Mouse (Mus musculus): ENCODE measurements around the gene Galnt16. TPM values are rescaled to one million over a fixed set of nuclear protein-coding genes. Genes with fewer than 3 reads are reported as not detected.

Galnt16 gene
- polyA plus RNA-seq, 2 experiments: 15.7 to 19.1 TPM

- no peak overlapping the region for H3K9ac ChIP-seq (ENCODE audit: low read depth, low read length, severe bottlenecking)
- WGBS: 89% methylated on average over 4 of the region's 4 CpGs
Observed at GRCm38 (mm10) chr12:80595566-80595965, 77.5 kb downstream of the Galnt16 start.

GRCm38 (mm10) chr12:80595968-80596367 is 77.9 kb downstream of the Galnt16 start:
- Histone ChIP-seq H3K4me1 (ENCODE audit: control insufficient read depth, insufficient read depth, low read length) (no peaks in the 10 kb centered on the region), H3K4me3 (replicated peaks; ENCODE audit: low read length) (no peak overlapping the region), H3K27ac (replicated peaks; ENCODE audit: low read depth, low read length) (no peak overlapping the region), H3K9ac (ENCODE audit: low read depth, low read length, severe bottlenecking) (no peak overlapping the region), H3K27me3 (ENCODE audit: control insufficient read depth, insufficient read depth, low read length) (no peaks in the 10 kb centered on the region), H3K9me3 (ENCODE audit: control insufficient read depth, low read length) (no peaks in the 10 kb centered on the region), H3K4me2 (replicated peaks; ENCODE audit: low read depth, low read length, severe bottlenecking) (no peak overlapping the region), H3K36me3 (ENCODE audit: control insufficient read depth, insufficient read depth, low read length) (no peaks in the 10 kb centered on the region)
- DNase-seq (ENCODE audit: low spot score) (no peak), ATAC-seq (ENCODE audit: low FRiP score, low read depth) (no peak)
- WGBS: 84% methylated on average over 4 of the region's 4 CpGs
- TF ChIP-seq POLR2A (IDR thresholded peaks at IDR 0.05; ENCODE audit: borderline replicate concordance, extremely low read depth, insufficient read depth, insufficient read length): no peak

More at GRCm38 (mm10) chr12:80595566-80595965, 77.5 kb downstream of the Galnt16 start:
- Histone ChIP-seq H3K27ac (replicated peaks; ENCODE audit: low read depth, low read length) (no peak overlapping the region), H3K4me3 (replicated peaks; ENCODE audit: low read length) (no peak overlapping the region), H3K4me1 (ENCODE audit: control insufficient read depth, insufficient read depth, low read length) (no peaks in the 10 kb centered on the region), H3K9me3 (ENCODE audit: control insufficient read depth, low read length) (no peaks in the 10 kb centered on the region), H3K36me3 (ENCODE audit: control insufficient read depth, insufficient read depth, low read length) (no peaks in the 10 kb centered on the region), H3K27me3 (ENCODE audit: control insufficient read depth, insufficient read depth, low read length) (no peaks in the 10 kb centered on the region), H3K4me2 (replicated peaks; ENCODE audit: low read depth, low read length, severe bottlenecking) (no peak overlapping the region)
- ATAC-seq (ENCODE audit: low FRiP score, low read depth): no peak
- no peak for DNase-seq (ENCODE audit: low spot score)
- TF ChIP-seq POLR2A (IDR thresholded peaks at IDR 0.05; ENCODE audit: borderline replicate concordance, extremely low read depth, insufficient read depth, insufficient read length): no peak

- Histone ChIP-seq H3K4me1 (ENCODE audit: control insufficient read depth, insufficient read depth, low read length) (0 out of 2 replicates have a peak, but pooled peaks cover 1% of the 10 kb centered on the region), H3K9me3 (ENCODE audit: control insufficient read depth, low read length) (no peaks in the 10 kb centered on the region), H3K27me3 (ENCODE audit: control insufficient read depth, insufficient read depth, low read length) (no peaks in the 10 kb centered on the region), H3K36me3 (ENCODE audit: control insufficient read depth, insufficient read depth, low read length) (no peaks in the 10 kb centered on the region), H3K4me2 (replicated peaks; ENCODE audit: low read depth, low read length, severe bottlenecking) (no peak overlapping the region), H3K4me3 (replicated peaks; ENCODE audit: low read length) (no peak overlapping the region), H3K27ac (replicated peaks; ENCODE audit: low read depth, low read length) (no peak overlapping the region), H3K9ac (ENCODE audit: low read depth, low read length, severe bottlenecking) (no peak overlapping the region)
- WGBS: 34% methylated on average over 7 of the region's 7 CpGs
- ATAC-seq (ENCODE audit: low FRiP score, low read depth) (no peak), DNase-seq (ENCODE audit: low spot score) (no peak)
- TF ChIP-seq POLR2A (IDR thresholded peaks at IDR 0.05; ENCODE audit: borderline replicate concordance, extremely low read depth, insufficient read depth, insufficient read length): no peak
Observed at GRCm38 (mm10) chr12:80598236-80598635, 80.2 kb downstream of the Galnt16 start.

- Histone ChIP-seq H3K27me3 (ENCODE audit: control insufficient read depth, insufficient read depth, low read length) (no peaks in the 10 kb centered on the region), H3K9me3 (ENCODE audit: control insufficient read depth, low read length) (no peaks in the 10 kb centered on the region), H3K27ac (replicated peaks; ENCODE audit: low read depth, low read length) (no peak overlapping the region), H3K4me2 (replicated peaks; ENCODE audit: low read depth, low read length, severe bottlenecking) (no peak overlapping the region), H3K4me1 (ENCODE audit: control insufficient read depth, insufficient read depth, low read length) (peaks cover 5% of the 10 kb centered on the region), H3K4me3 (replicated peaks; ENCODE audit: low read length) (no peak overlapping the region), H3K9ac (ENCODE audit: low read depth, low read length, severe bottlenecking) (no peak overlapping the region), H3K36me3 (ENCODE audit: control insufficient read depth, insufficient read depth, low read length) (no peaks in the 10 kb centered on the region)
- 58% methylated on average over 6 of the region's 6 CpGs for WGBS
- DNase-seq (ENCODE audit: low spot score) (no peak), ATAC-seq (ENCODE audit: low FRiP score, low read depth) (no peak)
- no peak for TF ChIP-seq POLR2A (IDR thresholded peaks at IDR 0.05; ENCODE audit: borderline replicate concordance, extremely low read depth, insufficient read depth, insufficient read length)
Observed at GRCm38 (mm10) chr12:80598756-80599155, 80.7 kb downstream of the Galnt16 start.

- ATAC-seq (ENCODE audit: low FRiP score, low read depth): no peak
- 81% methylated on average over 9 of the region's 9 CpGs for WGBS
- H3K4me2 ChIP-seq (replicated peaks; ENCODE audit: low read depth, low read length, severe bottlenecking): no peak overlapping the region
Observed at GRCm38 (mm10) chr12:80601597-80602269, 83.7 kb downstream of the Galnt16 start.

More at GRCm38 (mm10) chr12:80601597-80602269, 83.7 kb downstream of the Galnt16 start:
- no peaks in the 10 kb centered on the region for H3K9me3 ChIP-seq (ENCODE audit: control insufficient read depth, low read length)
- H3K27ac ChIP-seq (replicated peaks; ENCODE audit: low read depth, low read length): no peak overlapping the region
- TF ChIP-seq POLR2A (IDR thresholded peaks at IDR 0.05; ENCODE audit: borderline replicate concordance, extremely low read depth, insufficient read depth, insufficient read length): no peak
- no peak overlapping the region for H3K9ac ChIP-seq (ENCODE audit: low read depth, low read length, severe bottlenecking)
- H3K36me3 ChIP-seq (ENCODE audit: control insufficient read depth, insufficient read depth, low read length): no peaks in the 10 kb centered on the region
- H3K27me3 ChIP-seq (ENCODE audit: control insufficient read depth, insufficient read depth, low read length): no peaks in the 10 kb centered on the region
- H3K4me3 ChIP-seq (replicated peaks; ENCODE audit: low read length): no peak overlapping the region
- DNase-seq (ENCODE audit: low spot score): no peak
- peaks cover 12% of the 10 kb centered on the region for H3K4me1 ChIP-seq (ENCODE audit: control insufficient read depth, insufficient read depth, low read length)

Measured in limb, embryonic 14.5 days (tissue).